Mouse (Mus musculus): Measurements from ENCODE around the gene Arsb. TPM values are rescaled to one million over a fixed set of nuclear protein-coding genes. Genes with fewer than 3 reads are reported as not detected.

Gene Arsb
- polyA plus RNA-seq, 1 experiment = 8.9 TPM

DNA sequence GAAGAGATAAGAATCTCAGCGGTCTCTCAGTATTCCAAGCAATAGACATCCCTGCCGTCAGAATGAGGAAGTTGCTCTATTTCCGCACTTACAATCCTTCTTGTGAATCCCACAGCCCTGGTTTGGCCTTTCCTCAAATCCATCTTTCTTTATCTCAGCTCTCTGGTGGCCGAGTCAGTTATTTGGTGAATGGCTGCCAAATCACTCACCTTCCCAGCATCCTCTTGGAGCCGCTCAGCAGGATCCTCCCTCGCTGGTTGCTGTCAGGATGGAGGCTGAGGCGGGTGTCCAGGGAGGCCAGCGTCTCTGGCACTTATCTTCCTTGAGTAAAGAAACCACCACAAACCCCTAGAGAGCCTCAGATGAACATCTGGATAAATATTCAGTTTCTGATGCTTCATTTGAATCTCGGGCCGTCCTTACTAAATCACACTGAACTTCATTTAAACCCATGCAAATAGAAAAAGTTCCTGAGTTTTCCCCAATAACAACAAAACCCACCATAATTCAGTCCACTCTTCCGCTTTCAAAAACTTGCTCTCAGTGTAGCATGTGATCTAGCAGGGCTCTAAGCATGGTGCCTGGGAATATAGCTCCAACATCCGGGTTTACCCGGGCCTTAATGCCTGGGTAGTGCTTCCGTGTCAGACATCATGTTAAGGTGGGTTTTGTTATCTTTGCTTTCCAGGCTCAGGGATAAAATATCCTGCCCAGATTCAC is 81.1 kb downstream of the Arsb start:
- no peak overlapping the region for H3K27ac ChIP-seq (ENCODE audit: control insufficient read depth, insufficient read depth, low read depth, low read length, poor library complexity)
- TF ChIP-seq POLR2A (IDR thresholded peaks at IDR 0.05; ENCODE audit: borderline replicate concordance, control insufficient read depth, low read depth, low read length) (no peak), CTCF (IDR thresholded peaks at IDR 0.05; ENCODE audit: control insufficient read depth, insufficient read depth, low read length) (no peak)
- no peaks in the 10 kb centered on the region for H3K4me1 ChIP-seq (ENCODE audit: control insufficient read depth, insufficient read depth, low read length)
- 63% methylated on average over 14 of the region's 14 CpGs for WGBS
- H3K4me3 ChIP-seq (replicated peaks; ENCODE audit: control insufficient read depth, low read depth, low read length) = no peak overlapping the region

DNA sequence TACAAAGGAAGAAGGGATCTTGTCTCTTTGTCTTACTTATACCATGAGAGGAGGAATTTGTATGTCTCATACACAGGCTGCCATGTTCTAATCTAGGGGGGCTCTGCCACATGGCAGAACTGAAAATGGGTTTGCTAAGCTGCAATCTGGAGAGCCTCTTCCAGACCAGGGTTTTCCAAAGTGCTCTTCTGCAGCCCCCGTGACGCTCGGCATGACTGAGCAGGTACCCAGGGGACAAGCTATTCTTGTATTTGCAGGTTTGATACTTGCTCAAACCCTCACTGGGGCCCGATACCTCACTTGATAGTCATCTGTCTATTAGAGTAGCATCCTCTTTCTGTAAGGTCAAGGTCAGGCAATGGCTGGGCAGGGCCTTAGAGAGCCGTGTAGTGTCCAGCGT is 82.3 kb downstream of the Arsb start:
- Histone ChIP-seq H3K4me3 (replicated peaks; ENCODE audit: control insufficient read depth, low read depth, low read length) (no peak overlapping the region), H3K27ac (ENCODE audit: control insufficient read depth, insufficient read depth, low read depth, low read length, poor library complexity) (no peak overlapping the region), H3K4me1 (ENCODE audit: control insufficient read depth, insufficient read depth, low read length) (no peaks in the 10 kb centered on the region)
- TF ChIP-seq CTCF (IDR thresholded peaks at IDR 0.05; ENCODE audit: control insufficient read depth, insufficient read depth, low read length) (no peak), POLR2A (IDR thresholded peaks at IDR 0.05; ENCODE audit: borderline replicate concordance, control insufficient read depth, low read depth, low read length) (no peak)
- 90% methylated on average over 6 of the region's 6 CpGs for WGBS

DNA sequence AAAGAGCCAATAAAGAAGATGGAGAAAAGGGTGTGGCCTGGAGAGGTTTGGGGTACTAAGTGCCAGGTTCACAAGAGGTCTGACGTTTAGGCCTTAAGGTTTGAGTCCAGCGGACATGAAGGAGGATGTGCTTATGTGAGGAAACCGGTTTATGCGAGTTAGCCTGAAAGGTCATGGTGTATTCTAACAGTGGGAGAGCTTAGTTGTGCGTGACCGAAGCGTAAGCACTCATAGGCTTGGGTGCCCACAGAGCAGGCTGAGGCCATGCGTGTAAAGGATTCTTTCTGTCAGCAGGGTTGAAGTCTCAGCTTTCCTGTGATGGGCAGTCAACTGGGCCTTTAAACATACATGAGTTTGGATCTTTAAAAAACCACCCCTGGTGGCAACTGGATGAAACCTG is 82.9 kb downstream of the Arsb start:
- no peak overlapping the region for H3K4me3 ChIP-seq (replicated peaks; ENCODE audit: control insufficient read depth, low read depth, low read length)
- H3K4me1 ChIP-seq (ENCODE audit: control insufficient read depth, insufficient read depth, low read length) = no peaks in the 10 kb centered on the region
- H3K27ac ChIP-seq (ENCODE audit: control insufficient read depth, insufficient read depth, low read depth, low read length, poor library complexity) = no peak overlapping the region
- 84% methylated on average over 8 of the region's 8 CpGs for WGBS
- TF ChIP-seq POLR2A (IDR thresholded peaks at IDR 0.05; ENCODE audit: borderline replicate concordance, control insufficient read depth, low read depth, low read length) (no peak), CTCF (IDR thresholded peaks at IDR 0.05; ENCODE audit: control insufficient read depth, insufficient read depth, low read length) (no peak)

DNA sequence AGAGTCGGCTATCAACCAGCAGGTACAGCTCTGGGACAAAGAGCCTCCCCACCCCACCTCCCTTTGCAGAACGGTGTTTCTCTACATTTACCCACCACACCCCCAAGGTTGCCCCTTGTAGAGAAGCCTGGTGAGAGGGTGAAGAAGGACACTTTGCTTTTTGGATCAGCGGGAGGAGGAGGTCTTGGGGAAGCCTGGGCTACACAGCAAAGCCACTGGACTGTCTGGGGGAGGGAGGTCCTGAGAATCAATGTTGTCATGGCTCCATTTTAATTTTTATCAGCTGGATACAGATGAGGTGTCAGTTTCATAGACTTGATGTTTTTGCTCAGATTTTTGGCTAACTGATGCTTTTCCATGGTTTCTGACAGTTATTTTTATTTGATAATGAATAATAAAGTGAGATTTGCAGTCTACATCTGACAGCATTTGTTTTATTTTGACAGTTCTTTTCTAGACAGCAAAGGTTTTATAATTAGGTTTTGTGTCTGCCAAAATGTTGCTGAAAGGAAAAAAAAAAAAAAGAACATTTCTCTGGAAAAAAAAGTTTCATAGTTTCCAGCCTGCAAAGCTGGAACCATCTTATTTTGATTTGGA is 83.6 kb downstream of the Arsb start:
- Histone ChIP-seq H3K4me1 (ENCODE audit: control insufficient read depth, insufficient read depth, low read length) (no peaks in the 10 kb centered on the region), H3K27ac (ENCODE audit: control insufficient read depth, insufficient read depth, low read depth, low read length, poor library complexity) (no peak overlapping the region), H3K4me3 (replicated peaks; ENCODE audit: control insufficient read depth, low read depth, low read length) (no peak overlapping the region)
- 85% methylated on average over 3 of the region's 3 CpGs for WGBS
- no peak for TF ChIP-seq POLR2A (IDR thresholded peaks at IDR 0.05; ENCODE audit: borderline replicate concordance, control insufficient read depth, low read depth, low read length)
- no peak for TF ChIP-seq CTCF (IDR thresholded peaks at IDR 0.05; ENCODE audit: control insufficient read depth, insufficient read depth, low read length)

DNA sequence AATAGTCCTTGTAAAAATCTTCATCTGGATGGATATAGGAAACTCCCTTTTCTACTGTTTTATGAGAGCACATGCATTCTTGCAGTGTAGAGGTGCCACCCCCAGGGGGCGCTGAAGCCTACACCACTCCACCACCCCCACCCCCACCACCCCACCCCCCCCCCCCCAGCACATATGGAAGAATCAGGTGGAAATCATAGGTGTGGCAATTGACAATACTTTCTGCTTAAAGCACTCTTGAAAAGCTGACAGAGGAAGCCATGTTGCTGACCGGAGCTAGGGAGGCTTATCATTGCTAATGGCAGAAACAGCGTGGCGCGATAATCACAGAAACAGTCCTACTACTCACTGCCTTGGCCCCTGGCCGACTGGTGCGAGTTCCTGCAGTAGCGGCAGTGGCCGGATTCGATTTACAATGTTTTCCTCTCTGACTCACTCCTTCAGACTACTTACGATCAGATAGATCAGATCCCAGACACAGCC is 84.3 kb downstream of the Arsb start:
- H3K4me1 ChIP-seq (ENCODE audit: control insufficient read depth, insufficient read depth, low read length) = no peaks in the 10 kb centered on the region; the same call in 1 of the 2 replicates
- TF ChIP-seq POLR2A (IDR thresholded peaks at IDR 0.05; ENCODE audit: borderline replicate concordance, control insufficient read depth, low read depth, low read length) (no peak), CTCF (IDR thresholded peaks at IDR 0.05; ENCODE audit: control insufficient read depth, insufficient read depth, low read length) (peak; percentile 28; the same call in 1 of the 2 replicates)
- H3K27ac ChIP-seq (ENCODE audit: control insufficient read depth, insufficient read depth, low read depth, low read length, poor library complexity) = no peak overlapping the region
- 65% methylated on average over 11 of the region's 11 CpGs for WGBS
- H3K4me3 ChIP-seq (replicated peaks; ENCODE audit: control insufficient read depth, low read depth, low read length) = no peak overlapping the region

- Histone ChIP-seq H3K4me1 (ENCODE audit: control insufficient read depth, insufficient read depth, low read length) (peaks cover 7% of the 10 kb centered on the region; the same call in 1 of the 2 replicates), H3K4me3 (replicated peaks; ENCODE audit: control insufficient read depth, low read depth, low read length) (no peak overlapping the region), H3K27ac (ENCODE audit: control insufficient read depth, insufficient read depth, low read depth, low read length, poor library complexity) (no peak overlapping the region)
- TF ChIP-seq CTCF (IDR thresholded peaks at IDR 0.05; ENCODE audit: control insufficient read depth, insufficient read depth, low read length) (no peak), POLR2A (IDR thresholded peaks at IDR 0.05; ENCODE audit: borderline replicate concordance, control insufficient read depth, low read depth, low read length) (no peak)
- 6% methylated on average over 2 of the region's 2 CpGs for WGBS
Measured at GRCm38 (mm10) chr13:93861211-93861610, 89.8 kb downstream of the Arsb start.

GRCm38 (mm10) chr13:93864066-93864740 is 92.8 kb downstream of the Arsb start:
- H3K27ac ChIP-seq (ENCODE audit: control insufficient read depth, insufficient read depth, low read depth, low read length, poor library complexity) = no peak overlapping the region
- 45% methylated on average over 8 of the region's 8 CpGs for WGBS

DNA sequence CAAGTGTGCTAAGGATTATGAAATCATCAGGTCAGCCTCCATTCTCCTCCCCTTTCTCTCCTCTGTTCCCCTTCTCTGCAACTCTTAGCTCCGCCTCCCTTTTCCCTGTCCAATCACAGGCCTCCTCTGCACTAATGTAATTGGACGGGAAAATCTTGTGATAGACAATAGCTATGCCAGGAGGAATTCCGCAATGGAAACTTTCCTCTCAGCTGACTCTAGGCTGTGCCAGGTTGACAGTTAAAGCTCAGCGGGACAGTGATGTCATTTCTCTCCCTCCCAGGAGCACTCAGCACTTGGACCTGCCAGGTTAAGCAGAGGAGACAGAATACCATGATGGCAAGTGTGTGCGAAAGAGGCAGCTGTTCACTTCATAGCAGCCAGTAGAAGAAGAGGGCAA is 95.2 kb downstream of the Arsb start:
- TF ChIP-seq POLR2A (IDR thresholded peaks at IDR 0.05; ENCODE audit: borderline replicate concordance, control insufficient read depth, low read depth, low read length) (no peak), CTCF (IDR thresholded peaks at IDR 0.05; ENCODE audit: control insufficient read depth, insufficient read depth, low read length) (no peak)
- Histone ChIP-seq H3K4me3 (replicated peaks; ENCODE audit: control insufficient read depth, low read depth, low read length) (no peak overlapping the region), H3K4me1 (ENCODE audit: control insufficient read depth, insufficient read depth, low read length) (peaks cover 6% of the 10 kb centered on the region; the same call in 1 of the 2 replicates), H3K27ac (ENCODE audit: control insufficient read depth, insufficient read depth, low read depth, low read length, poor library complexity) (no peak overlapping the region)
- WGBS = 87% methylated on average over 5 of the region's 5 CpGs

More at GRCm38 (mm10) chr13:93864066-93864740, 92.8 kb downstream of the Arsb start:
- TF ChIP-seq POLR2A (IDR thresholded peaks at IDR 0.05; ENCODE audit: borderline replicate concordance, control insufficient read depth, low read depth, low read length) (no peak), CTCF (IDR thresholded peaks at IDR 0.05; ENCODE audit: control insufficient read depth, insufficient read depth, low read length) (no peak)
- peaks cover 7% of the 10 kb centered on the region; the same call in 1 of the 2 replicates for H3K4me1 ChIP-seq (ENCODE audit: control insufficient read depth, insufficient read depth, low read length)
- H3K4me3 ChIP-seq (replicated peaks; ENCODE audit: control insufficient read depth, low read depth, low read length) = no peak overlapping the region
